Mouse (Mus musculus) left cerebral cortex, postnatal 4 days (tissue): ENCODE data around the gene Cox7a2. TPM values are rescaled to one million over a fixed set of nuclear protein-coding genes. Genes with fewer than 3 reads are reported as not detected.

Experiments
- DNase-seq: peaks from one replicate; pipeline ENCODE4 v3.0.0-alpha.2; 2022
- intact Hi-C: fragments of 180-260 bp; cut with DNase I; formaldehyde crosslinking; loops from one replicate; pipeline ENCODE4 v1.15.1; 2025
- total RNA-seq, 2 experiments: library from RNA; stranded (reverse); gene quantifications; 2 replicates each; pipeline ENCODE4 v1.2.3; 2021

Cox7a2 gene
- total RNA-seq, 2 experiments from 2014 or later: 293 to 311 TPM

DNA sequence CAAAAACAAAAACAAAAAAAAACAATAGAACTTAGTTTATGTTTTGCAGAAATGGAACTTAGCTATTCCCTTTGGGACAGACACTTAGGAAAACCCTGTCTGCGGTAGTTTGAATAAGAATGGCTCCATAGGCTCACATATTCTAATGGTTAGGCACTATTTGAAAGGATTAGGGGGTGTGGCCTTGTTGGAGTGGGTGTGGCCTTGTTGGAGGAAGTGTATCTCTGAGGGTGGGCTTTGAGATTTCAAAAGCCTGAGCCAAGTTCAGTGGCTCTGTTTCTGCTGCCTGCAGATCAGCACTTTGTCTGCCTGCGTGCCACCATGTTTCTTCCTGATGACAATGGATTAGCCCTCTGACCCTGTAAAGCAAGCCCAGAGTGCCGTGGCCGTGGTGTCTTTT lies 14.6 kb downstream of the Cox7a2 start:
- DNase-seq: no peak
- intact Hi-C loops: no loop called here

GRCm38 (mm10) chr9:79735608-79736007 lies 24.1 kb downstream of the Cox7a2 start:
- no peak for DNase-seq
- intact Hi-C loops: no loop called here

- intact Hi-C loops: no loop called here
- no peak for DNase-seq
These were observed 29.4 kb downstream of the Cox7a2 start for GRCm38 (mm10) chr9:79730301-79730700.

DNA sequence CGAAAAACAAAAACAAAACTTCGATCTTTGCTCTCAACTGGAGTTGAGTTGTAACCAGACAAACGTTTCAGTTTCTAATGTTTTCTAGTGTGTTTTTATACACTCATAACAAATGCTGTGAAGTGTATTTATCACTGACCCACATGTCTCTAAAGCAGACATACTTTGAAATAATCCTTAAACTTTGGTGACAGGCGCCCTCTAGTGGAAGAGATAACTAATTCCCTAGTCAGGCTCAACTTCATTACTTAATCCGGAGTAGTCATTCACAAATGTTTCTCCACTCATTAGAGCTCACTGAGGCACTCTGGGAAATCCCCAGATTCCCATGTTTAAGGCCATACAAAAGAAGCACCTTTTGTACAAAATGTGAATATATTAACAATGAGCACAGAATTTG lies 36.6 kb downstream of the Cox7a2 start:
- intact Hi-C loops: loop anchor here (2.0 to 5.0 kb wide), 3 partner anchors 934 to 1121 kb away; no protein-coding TSS in a partner anchor
- DNase-seq: no peak

GRCm38 (mm10) chr9:79721056-79721455 lies 38.6 kb downstream of the Cox7a2 start:
- intact Hi-C loops: loop anchor here (5.0 kb wide), 2 partner anchors 1074 to 1119 kb away; no protein-coding TSS in a partner anchor
- DNase-seq: peak; percentile 71

DNA sequence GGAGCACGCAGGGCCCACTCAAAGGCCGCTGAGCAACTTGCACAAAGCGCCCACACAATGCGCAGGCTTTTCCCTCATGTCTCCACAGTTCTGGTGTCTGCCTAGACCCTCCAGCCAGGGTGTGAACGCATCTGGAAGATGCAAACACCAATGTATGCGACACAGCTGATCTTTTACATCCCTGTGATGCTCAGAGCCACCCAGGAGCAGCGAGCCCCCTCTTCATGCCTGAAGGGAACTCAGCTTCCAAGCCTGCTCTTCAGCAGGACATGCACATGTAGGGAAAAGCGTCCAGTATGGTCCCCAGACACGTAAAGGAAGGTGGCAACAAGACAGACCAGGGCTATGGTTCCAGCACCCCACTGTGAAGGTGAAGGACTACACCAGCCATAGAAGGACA lies 39.5 kb downstream of the Cox7a2 start:
- no peak for DNase-seq
- intact Hi-C loops: loop anchor here (5.0 kb wide), 2 partner anchors 1073 to 1118 kb away; no protein-coding TSS in a partner anchor

DNA sequence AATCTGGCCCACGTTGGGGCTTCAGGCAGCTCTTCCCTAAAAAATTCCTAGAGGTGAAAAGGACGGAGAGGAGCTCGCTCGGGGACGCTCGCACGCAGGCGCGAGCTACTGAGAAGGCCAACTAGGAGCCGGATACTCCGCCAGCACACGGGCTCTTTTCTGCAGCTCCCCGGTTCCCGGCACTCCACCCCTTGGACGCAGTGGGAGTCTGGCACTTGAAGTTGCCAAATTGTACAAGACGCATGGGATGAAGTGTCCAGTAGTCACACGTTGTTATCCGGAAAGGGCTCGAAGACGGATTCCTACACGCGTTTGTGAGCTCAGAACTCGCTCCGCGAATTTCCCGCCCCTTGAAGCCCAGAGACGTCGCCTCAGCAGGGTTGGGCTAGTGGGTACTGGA lies 40.2 kb downstream of the Cox7a2 start:
- DNase-seq: peak; percentile 47
- intact Hi-C loops: loop anchor here (10.0 kb wide), 1 partner anchor 675 kb away; no protein-coding TSS in a partner anchor

DNA sequence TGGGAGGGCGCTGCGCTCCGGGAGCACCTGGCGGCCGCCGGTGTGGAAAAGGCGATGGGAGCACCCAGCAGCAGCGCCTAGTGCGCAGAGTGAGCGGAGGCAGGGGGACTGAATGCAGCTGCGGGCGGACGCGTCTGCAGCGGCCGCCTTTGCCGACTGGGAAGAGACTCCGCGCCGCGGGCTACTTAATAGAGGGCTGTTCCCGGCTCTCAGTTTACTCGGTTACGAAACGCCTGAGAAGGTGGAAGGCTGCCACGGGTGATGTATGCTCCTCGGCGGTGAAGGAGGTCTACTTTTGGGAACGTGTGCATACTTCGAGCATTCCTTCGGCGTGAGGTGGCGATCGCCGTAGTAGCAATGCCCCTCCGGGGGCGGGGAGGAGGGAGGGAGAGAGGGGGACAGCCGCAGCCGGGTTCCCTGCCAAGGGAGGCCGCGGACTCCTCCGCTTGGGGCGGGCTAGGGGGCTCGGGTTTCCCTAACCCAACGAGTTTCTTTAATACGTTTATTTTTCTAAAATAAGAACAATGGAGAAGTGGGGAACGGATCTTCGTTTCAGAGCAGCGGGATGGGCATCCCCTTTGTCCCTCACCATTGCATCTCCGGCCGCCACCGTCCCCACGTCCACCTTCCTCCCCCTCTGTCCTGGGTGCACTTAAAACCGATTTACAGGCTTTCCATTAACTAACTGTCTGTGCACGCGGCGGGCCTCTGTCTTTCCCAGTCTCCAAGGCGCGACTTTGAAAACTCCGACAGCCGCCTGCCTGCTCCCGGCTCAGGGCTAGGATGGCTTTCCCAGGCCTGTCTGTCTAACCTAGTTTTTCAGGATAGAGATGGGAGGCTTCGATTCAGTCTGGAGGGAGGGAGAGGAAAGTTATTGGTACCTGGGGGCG lies 41.0 kb downstream of the Cox7a2 start, which contains the start of gene Col12a1:
Gene Col12a1 (minus strand): TSS at position 351 of the 890 bp plus-strand sequence.
- peak; percentile 51 for DNase-seq
- intact Hi-C loops: loop anchor here (10.0 kb wide), 1 partner anchor 674 kb away; no protein-coding TSS in a partner anchor

GRCm38 (mm10) chr9:79717836-79718475 lies 41.7 kb downstream of the Cox7a2 start:
- DNase-seq: peak; percentile 55

DNA sequence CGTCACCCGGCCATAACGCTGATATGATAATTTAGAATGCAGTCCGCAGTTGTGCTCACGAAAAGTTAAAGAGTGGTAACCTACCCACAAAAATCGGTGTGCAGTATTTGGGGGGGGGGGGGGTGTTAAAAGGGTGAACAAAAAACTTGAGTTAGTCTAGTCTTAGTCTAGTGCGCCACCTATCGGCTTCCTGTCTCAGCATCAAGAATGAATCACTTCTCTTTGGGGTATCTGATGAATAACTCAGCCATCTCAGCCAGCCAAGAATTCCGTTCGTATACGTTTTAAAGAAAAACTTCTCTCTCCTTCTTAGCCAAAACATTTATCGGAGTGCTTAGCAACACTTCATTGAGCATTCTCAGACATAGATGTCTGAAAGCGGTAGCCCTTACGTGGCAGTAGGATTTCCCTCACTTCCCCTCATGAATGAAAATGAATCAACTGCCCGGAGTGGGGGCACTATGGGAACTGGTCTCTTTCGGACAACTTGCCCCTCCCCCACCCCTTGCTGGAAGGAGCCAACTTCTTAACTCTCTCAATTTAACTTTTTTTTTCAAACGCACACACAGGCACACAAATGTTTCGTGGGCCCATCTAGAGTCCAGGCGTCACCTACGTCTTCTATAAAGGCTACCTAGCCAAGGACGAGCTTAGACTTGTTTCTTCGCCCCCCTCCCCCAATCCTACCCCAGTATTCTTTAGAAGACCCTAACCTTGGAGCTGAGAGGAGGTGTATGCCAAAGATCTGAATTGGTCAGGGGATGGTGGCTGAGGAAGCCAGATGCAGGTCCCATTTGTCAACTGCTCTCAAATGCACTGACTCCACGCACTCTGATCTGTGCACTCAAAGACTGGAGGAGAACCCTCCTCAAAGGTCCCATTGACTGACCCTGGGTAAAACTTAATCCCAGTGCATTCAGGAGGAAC lies 42.5 kb downstream of the Cox7a2 start:
- peak; percentile 83 for DNase-seq
- intact Hi-C loops: loop anchor here (2.0 to 10.0 kb wide), 2 partner anchors 606 to 672 kb away; no protein-coding TSS in a partner anchor

More at GRCm38 (mm10) chr9:79717836-79718475, 41.7 kb downstream of the Cox7a2 start:
- intact Hi-C loops: loop anchor here (2.0 to 10.0 kb wide), 2 partner anchors 607 to 673 kb away; no protein-coding TSS in a partner anchor

GRCm38 (mm10) chr9:79716496-79716895 lies 43.2 kb downstream of the Cox7a2 start:
- intact Hi-C loops: loop anchor here (2.0 to 10.0 kb wide), 2 partner anchors 606 to 672 kb away; no protein-coding TSS in a partner anchor
- DNase-seq: peak; percentile 20

DNA sequence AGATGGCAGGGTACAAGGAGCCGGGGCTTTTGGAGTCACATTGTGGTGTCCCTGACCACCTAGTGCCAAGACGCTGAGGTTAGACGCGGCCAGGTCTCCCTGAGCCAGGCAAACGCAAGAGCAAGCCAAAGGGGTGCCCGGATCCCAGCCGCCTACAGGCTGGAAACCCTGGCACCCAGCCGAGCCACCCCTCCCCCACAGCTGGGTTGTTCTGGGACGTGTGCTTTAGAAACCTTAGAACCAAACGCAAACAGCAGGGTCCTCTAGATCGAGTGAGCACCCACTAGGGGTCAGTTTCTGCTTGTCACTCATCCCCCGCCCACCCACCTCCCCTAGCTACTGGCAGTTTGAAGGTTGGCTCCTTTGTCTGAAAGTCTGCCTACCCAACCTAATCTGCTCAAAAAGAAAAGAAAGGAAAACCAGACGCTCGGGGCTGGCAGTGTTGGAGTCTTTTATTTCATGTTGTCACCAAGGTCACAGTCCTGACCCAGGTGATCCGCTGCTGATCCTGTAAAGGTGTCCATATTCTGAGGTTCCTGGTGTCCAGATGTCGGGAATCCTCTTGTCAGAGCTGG lies 45.1 kb downstream of the Cox7a2 start:
- intact Hi-C loops: loop anchor here (10.0 kb wide), 1 partner anchor 670 kb away; no protein-coding TSS in a partner anchor
- peak; percentile 87 for DNase-seq

Other genes with a start within 250 kb of the Cox7a2 start
- gene Col12a1, start 41.0 kb downstream of the Cox7a2 start, total RNA-seq: 10 to 100 TPM; 10.9 to 12.9 TPM
- 100 to 1,000 TPM; 120 to 123 TPM for gene Tmem30a, start 33.6 kb upstream of the Cox7a2 start, total RNA-seq